Mouse (Mus musculus) retina, postnatal 1 day (tissue): ENCODE data around the gene Tab1.
"Not testable (repeated sequence)": the region's sequence is repeated elsewhere in the genome, so short reads cannot be mapped to it uniquely, and the experiment has no call there.

ENCODE experiments used
- DNase-seq: peaks from one replicate; pipeline ENCODE4 v3.0.0-alpha.2; 2012

The Tab1 gene

DNA sequence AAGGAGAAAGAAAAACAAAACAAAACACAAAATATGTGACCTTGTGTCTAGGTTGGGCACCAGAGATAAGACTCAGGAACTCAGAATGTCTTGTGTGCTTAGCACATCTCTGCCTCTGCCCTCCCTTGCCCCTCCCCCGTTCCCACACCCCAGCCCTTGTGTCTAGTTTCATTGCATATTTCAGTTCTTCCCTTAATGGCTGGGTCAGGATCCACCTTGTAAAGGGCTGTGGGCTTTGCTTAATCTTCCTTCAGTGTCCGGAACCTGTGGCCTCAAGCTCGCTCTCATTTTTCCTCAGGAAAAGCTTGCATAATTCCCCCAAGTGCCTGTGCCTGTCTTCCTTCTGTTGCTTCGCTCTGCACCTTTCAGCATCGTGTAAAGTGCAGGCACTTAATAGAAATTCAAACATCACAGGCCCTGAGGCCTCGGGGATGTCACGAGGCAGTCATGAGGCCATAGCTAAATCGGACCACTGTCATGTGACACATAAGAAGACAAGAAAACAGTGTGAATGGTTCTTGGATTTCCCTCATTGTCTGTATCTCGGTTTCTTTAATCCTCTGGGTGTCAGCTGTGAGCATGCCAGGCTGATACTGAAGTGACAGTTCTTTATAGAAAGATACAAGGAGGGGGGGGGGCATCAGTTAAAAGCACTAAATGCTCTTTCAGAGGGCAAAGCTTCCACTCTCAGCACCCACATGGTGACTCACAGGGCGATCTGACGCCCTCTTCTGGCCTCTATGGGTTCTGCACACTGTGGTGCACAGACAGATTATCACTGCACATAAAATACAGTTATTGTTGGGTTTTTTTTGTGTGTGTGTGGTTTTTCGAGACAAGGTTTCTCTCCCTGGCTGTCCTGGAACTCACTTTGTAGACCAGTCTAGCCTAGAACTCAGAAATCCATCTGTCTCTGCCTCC, 27.2 kb upstream of the Tab1 start:
- DNase-seq: peak; percentile 55

- no peak for DNase-seq
Measured at GRCm38 (mm10) chr15:80107143-80107542, 25.8 kb upstream of the Tab1 start.

DNA sequence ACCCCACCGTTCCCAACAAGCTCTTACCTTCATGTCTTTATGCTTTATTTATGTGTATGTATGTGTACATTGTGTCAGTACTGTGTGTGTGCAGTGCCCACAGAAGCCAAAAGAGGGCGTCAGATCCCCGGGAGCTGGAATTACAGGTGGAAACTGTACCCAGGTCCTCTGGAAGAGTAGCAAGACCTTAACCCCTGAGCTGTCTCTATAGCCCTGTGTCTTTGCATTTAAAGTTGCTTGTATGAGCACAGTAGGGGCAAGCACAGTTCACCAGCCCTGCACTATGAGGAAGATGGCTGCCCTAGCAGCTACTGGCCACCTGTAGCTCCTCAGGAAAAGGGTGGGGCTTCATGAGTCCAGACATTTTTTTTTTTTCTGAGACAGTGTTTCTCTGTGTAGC, 25.4 kb upstream of the Tab1 start:
- no peak for DNase-seq

DNA sequence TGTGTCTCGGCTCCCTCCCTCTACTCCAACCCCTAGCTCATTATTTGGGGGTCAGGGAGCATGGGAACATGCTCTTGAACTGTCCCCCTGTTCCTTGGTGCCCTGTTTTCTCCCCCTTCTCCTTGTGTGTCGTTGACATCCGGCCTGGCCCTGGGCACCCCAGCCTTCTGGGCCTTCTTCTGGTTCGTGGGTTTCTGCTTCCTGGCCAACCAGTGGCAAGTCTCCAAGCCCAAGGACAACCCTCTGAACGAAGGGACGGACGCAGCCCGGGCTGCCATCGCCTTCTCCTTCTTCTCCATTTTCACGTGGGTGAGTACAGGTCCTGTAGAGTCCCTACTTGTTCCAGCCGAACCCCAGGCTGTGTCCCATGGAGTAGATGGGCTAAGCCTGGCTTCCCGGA, 21.5 kb upstream of the Tab1 start:
- no peak for DNase-seq

GRCm38 (mm10) chr15:80112499-80112898, 20.4 kb upstream of the Tab1 start:
- DNase-seq: peak; percentile 22

DNA sequence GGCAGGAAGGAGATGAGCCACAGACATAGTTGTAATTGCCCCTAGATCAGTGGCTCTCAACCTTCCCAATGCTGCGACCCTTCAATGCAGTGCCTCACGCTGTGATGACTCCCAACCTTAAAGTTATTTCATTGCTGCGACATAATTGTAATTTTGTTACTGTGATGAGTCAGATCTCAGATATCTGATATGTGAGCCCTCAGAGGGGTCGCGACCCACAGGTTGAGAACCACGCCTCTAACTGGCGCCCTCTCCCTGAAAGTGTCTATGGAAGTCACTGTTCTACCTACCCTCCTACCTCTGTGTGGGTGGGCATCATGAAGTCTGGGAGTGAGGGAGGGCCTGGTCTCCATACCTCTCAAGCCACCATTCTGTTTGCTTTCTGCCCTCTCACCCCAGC, 18.5 kb upstream of the Tab1 start:
- DNase-seq: no peak

DNA sequence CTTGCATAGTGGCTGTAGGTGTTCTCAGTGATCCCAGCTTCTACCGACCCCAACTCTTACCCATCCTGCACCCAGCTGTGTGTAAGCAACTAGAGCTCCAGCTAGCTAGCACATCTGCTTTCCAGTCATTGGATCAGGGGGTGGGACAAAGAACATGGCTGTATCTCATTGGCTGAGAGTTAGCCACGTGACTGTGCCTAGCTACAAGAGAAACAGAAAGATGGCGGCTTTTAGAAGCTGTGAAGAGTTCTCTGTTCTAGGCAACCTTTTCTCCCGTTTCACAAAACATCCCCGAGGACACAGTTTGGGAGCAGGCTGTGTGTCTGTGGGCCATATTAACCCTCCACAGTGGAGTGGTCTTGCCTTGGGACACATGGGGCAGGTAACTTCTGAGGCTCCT, 17.7 kb upstream of the Tab1 start:
- no peak for DNase-seq

DNA sequence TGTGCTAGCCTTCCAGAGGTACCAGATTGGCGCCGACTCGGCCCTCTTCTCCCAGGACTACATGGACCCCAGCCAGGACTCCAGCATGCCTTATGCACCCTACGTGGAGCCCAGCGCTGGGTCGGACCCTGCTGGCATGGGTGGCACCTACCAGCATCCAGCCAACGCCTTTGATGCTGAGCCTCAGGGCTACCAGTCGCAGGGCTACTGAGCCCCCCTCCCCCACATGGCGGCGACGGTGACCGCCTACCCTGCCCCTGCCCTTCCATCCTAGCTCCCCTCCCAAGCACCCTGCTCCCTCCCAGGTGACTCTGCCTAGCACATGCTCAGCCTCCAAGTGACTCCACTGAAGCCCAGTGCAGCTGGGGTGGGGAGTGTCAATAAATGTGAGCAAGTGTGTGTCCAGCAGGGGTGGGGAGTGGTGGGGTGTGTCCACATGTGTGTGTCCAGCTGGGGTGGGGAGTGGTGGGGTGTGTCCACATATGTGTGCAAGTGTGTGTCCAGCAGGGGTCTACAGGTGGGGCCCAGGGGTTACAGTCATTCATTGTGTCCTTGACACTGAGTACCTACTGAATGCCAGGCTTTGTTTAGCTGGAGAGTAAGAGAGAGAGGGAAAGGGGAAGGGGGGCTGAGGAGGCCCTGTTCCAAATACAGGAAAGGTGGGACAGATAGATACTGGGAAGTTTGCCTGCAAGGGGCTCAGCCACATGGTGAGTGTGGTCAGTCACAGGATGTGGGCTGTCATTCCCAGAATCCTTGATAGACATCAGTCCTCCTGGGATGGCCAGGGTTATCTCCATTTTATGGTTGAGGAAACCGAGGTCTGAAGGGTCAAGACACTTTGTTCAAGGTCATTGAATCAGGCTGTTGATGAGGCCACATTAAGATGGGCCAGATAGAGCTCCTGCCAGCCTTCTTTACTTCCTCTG, 16.8 kb upstream of the Tab1 start:
- no peak for DNase-seq

- DNase-seq: no peak
Measured at GRCm38 (mm10) chr15:80117154-80117553, 15.8 kb upstream of the Tab1 start.

DNA sequence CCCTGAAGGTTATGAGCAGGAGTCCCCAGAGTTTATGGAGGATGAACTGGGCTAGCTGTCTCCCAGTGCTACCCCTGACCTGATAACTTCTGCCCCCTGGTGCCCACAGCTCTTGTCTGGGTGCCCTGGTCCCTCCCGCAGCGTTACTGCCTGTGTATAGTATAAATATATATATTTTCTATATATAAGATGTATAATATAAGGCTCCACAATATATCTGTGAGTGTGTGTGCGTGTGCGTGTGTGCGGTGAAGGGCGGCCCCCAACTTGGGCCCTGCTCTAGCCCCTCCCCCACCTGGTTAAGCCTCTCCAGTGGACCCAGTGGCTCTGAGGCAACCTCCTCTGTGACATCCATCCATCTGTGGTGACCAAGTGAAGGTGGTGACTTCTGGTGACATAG, 13.9 kb upstream of the Tab1 start:
- no peak for DNase-seq

- no peak for DNase-seq
Measured at GRCm38 (mm10) chr15:80121721-80122325, 11.1 kb upstream of the Tab1 start.

DNA sequence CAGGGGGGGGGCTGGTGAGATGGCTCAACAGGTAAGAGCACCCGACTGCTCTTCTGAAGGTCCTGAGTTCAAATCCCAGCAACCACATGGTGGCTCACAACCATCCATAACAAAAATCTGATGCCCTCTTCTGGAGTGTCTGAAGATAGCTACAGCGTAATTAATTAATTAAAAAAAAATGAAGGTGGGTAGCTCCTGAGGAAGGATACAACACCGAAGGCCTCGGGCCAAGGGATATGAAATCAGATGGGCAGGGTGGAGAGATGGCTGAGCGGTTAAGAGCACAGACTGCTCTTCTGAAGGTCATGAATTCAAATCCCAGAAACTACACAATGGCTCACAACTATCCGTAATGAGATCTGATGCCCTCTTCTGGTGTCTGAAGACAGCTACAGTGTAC, 10.5 kb upstream of the Tab1 start:
- DNase-seq: not testable (repeated sequence)

DNA sequence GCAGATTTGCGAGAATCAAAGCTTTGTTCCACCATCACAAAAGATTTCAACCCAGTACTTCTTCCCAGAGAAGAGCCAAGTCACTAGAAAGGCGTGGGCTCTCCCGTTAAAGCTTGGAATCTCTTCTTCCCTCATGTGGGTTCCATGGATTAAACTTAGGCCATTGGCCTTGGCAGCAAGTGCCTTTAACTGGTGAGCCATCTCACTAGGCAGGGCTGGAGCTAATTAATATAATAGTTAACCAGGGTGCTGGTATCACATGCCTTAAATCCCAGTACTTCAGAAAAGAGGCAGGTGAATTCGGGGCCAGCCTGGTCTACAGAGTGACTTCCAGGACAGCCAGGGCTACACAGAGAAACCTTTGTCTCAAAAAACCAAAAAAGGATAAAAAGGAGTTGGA, 8.3 kb upstream of the Tab1 start:
- no peak for DNase-seq

GRCm38 (mm10) chr15:80127191-80127590, 5.7 kb upstream of the Tab1 start:
- no peak for DNase-seq

DNA sequence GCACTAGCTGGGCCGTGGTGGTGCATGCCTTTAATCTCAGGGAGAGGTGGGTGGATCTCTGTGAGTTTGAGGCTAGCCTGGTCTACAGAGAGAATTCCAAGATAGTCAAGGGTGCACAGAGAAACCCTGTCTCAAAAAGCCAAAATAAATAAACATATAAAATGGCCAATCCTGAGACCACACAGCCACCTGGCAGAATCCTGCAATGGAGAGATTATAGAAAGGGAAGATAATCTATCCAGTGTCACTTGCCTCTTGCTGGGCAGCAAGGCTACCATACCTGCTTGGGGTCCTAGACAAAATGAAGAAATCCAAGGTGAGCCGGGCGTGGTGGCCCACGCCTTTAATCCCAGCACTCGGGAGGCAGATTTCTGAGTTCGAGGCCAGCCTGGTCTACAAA, 2.9 kb upstream of the Tab1 start:
- DNase-seq: no peak

DNA sequence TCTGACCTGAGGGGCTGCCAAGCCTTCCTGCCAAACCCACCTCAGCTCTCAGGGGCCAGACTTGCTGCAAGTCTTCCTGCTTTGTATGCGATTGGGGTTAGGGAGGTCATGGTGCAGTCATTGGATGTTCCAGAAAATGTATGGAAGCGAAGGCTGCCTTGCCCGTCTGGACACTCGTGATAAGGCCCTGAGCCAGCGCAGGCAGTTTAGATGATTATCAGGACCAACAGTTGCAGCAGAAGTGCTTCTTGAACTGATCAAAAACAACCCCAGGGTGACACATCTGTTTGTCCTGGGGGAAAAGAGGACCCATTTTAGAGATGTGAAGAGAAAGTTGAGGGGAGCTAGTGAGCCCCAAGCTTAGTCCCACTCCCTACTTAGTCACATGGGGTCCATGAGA, 2.2 kb upstream of the Tab1 start:
- DNase-seq: no peak

DNA sequence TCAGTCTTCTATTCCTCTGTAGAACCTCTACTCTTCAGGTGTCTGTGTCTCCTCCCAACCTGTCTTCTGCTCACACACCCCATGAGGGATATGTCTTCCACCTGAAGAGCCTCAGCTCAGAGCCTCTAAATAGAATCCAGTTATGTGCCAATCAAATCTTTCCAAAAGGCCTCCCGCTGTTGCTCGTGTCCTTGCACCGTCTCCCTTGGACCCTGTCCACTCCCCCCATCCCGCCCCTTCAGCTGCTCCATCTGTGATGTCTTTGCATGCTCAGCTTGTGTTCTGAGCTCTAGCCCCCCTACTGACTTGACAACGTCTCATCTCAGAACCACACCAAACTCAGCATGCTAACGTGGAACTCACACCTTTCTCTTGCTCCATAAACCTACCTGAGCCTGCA, 1.5 kb upstream of the Tab1 start:
- DNase-seq: no peak

- DNase-seq: no peak
Measured at GRCm38 (mm10) chr15:80132452-80132851, 475 bp upstream of the Tab1 start.

DNA sequence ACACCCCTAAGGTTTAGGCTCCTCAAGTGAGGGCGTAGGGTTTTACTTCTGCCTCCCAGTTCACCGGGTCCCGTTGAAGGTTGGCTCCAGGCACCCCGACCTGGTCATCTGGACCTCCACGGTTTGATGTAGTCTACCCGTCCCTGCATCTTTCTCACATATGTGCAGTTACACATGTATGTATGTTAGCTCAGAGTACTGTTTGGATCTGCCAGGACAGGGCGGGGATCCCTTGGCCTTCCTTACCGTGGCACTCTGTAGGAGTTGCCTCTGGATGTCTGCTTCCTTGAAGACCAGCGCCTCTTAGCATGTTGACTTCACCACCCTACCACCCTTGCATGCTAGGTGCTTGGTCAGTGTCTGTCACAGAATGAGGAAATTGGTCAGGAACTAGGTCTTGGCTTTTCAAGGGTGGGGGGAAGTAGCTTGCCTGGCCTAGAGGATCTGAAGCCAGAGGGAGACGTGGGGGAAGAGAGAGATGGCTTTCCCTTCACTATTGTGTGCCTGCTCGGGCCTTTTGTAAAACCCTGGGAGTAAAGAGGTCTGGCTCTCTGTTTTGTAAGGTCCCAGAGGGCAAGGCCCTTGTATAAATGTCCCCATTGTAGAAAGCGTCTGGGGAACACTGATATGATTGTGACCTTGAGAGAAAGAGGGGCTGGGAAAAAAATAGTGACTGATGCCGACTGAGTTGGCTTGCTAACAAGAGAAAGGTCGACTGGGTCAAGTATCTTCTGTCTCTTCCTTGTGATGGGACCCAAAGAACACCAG, 939 bp downstream of the Tab1 start:
- no peak for DNase-seq

DNA sequence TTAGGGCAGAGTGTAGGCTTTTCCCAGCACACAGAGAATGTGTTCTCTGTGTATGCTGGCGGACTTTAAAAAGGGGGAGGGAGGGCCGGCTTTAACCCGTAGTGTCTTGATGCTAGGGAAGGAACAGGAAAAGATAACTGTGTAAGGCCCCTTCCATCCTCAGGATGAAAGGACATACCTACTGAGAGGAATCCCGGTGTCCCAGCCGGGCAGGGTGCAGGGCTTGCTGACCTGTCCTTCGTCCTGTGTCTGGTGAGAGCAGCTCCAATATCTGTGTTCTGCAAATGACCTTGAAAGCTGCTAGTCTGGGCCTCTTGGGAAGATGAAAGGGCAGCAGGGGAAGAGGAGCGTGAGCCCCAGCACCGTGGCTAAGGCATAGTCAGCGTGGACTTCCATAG, 1.5 kb downstream of the Tab1 start:
- DNase-seq: no peak

GRCm38 (mm10) chr15:80135499-80135898, 2.6 kb downstream of the Tab1 start:
- no peak for DNase-seq

- DNase-seq: no peak
Measured at GRCm38 (mm10) chr15:80136645-80137044, 3.7 kb downstream of the Tab1 start.
